Mouse (Mus musculus) neural tube, embryonic 11.5 days (tissue): Measurements from ENCODE around the gene Slc25a29. TPM values are rescaled to one million over a fixed set of nuclear protein-coding genes. Genes with fewer than 3 reads are reported as not detected.
"Not testable (repeated sequence)": the region's sequence is repeated elsewhere in the genome, so short reads cannot be mapped to it uniquely, and the experiment has no call there.

Source experiments
- ATAC-seq: fragments of 200-750 bp; cut with Nextera tagmentation; 2 replicates; pipeline ENCODE4 v1.8.0; 2017; ENCODE audit warnings: moderate number of reproducible peaks, mild to moderate bottlenecking, moderate TSS enrichment, moderate library complexity; ENCODE audit not compliant: insufficient read depth, low FRiP score, low TSS enrichment
- DNase-seq: peaks from one replicate; pipeline ENCODE4 v3.0.0-alpha.2; 2015; ENCODE audit warnings: low spot score
- H3K27ac ChIP-seq: fragments of 300-500 bp; sonication (generic); 2 replicates; pipeline ENCODE4 v1.5.1; 2014; ENCODE audit warnings: low read depth, mild to moderate bottlenecking, low read length
- H3K27me3 ChIP-seq: fragments of 300-500 bp; sonication (generic); 2 replicates; pipeline ENCODE4 v1.6.1; 2014; ENCODE audit warnings: mild to moderate bottlenecking, low read length, mixed read lengths; ENCODE audit not compliant: control insufficient read depth, insufficient read depth
- H3K36me3 ChIP-seq: fragments of 300-500 bp; sonication (generic); 2 replicates; pipeline ENCODE4 v1.6.1; 2014; ENCODE audit warnings: mild to moderate bottlenecking, low read length, moderate library complexity, mixed read lengths; ENCODE audit not compliant: control insufficient read depth, insufficient read depth
- H3K4me1 ChIP-seq: fragments of 300-500 bp; sonication (generic); 2 replicates; pipeline ENCODE4 v1.6.1; 2014; ENCODE audit warnings: low read length, mixed read lengths; ENCODE audit not compliant: control insufficient read depth, insufficient read depth
- H3K4me2 ChIP-seq: fragments of 300-500 bp; sonication (generic); 2 replicates; pipeline ENCODE4 v1.6.1; 2014; ENCODE audit warnings: low read depth, mild to moderate bottlenecking, moderate library complexity
- H3K4me3 ChIP-seq: fragments of 300-500 bp; sonication (generic); 2 replicates; pipeline ENCODE4 v1.5.1; 2014; ENCODE audit warnings: low read depth, low read length
- H3K9ac ChIP-seq: fragments of 300-500 bp; sonication (generic); 2 replicates; pipeline ENCODE4 v1.6.1; 2014; ENCODE audit warnings: mild to moderate bottlenecking, low read length
- H3K9me3 ChIP-seq: fragments of 300-500 bp; sonication (generic); 2 replicates; pipeline ENCODE4 v1.6.1; 2016; ENCODE audit warnings: low read length; ENCODE audit not compliant: control insufficient read depth
- WGBS: fragments of 180-500 bp; shearing (Covaris S2); extraction: QIAGEN DNeasy Blood & Tissue Kit; methylation state at CpG from one replicate; pipeline ENCODE4 v1.1.7; 2014; 5-methylcytosine and 5-hydroxymethylcytosine counted together
- polyA plus RNA-seq: library from polyadenylated mRNA; unstranded; fragments of >200 nt; fragmentation: Nextera tagmentation; extraction: Ambion mirVana; gene quantifications from 2 replicates; pipeline ENCODE4 v1.2.1, GENCODE M21; 2014

Slc25a29 gene
- polyA plus RNA-seq, 1 experiment from 2014 or later, result 12.9 TPM

DNA sequence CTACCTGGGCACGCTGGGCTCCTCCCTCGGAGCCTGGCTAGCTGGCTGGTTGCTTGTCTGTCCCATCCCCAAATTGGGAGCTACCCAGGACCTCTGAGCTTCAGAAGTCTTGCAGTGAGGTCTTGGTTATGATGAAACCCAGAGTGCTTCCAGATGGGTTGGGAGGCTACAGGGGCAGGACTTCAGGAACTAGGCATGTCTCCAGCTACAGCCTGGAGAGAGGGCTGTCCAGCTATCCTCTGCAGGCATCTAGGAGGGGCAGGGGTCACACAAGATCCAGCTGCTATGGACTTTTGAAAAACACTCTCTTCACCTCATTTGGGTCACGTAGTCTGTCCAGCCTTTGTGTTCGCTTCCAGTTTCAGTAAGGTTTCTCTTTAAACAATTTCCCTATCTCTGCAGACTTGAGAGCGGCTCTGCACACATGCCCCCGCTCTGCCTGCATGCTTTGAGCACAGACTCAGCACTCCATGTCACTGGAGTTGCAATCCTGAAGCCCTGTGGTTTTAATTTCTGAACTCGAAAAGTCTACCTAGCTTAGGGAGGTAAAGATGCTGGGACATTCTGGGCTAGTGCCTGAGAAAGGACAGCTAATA, 22.0 kb upstream of the Slc25a29 start:
- Histone ChIP-seq H3K27ac (no peak overlapping the region), H3K27me3 (no peaks in the 10 kb centered on the region), H3K9me3 (no peaks in the 10 kb centered on the region), H3K4me2 (no peak overlapping the region), H3K4me3 (no peak overlapping the region), H3K36me3 (peaks cover 7% of the 10 kb centered on the region), H3K4me1 (no peaks in the 10 kb centered on the region), H3K9ac (no peak overlapping the region)
- ATAC-seq (no peak), DNase-seq (no peak)
- 82% methylated on average over 7 of the region's 7 CpGs for WGBS

DNA sequence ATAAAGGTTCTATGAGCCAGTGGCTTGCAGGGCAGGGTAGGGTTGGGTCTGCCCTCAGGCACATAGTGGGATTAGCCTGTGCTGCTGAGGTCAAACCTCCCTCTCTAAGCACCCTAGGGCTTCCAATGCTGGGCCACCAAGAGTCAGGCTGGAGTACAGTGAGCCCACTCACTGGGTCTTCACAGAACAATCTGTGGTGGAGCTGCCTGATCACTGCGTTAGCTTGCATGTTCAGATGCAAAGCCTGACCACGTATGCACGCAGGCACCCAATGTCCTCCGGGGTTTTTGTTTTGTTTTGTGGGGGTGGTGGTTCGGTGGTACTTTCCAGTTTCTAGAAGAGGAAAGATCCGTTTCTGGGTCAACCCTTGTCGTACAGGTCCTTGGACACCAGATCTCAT, 21.4 kb upstream of the Slc25a29 start:
- Histone ChIP-seq H3K27ac (no peak overlapping the region), H3K36me3 (peaks cover 7% of the 10 kb centered on the region), H3K4me1 (no peaks in the 10 kb centered on the region), H3K9me3 (no peaks in the 10 kb centered on the region), H3K4me3 (no peak overlapping the region), H3K27me3 (no peaks in the 10 kb centered on the region), H3K9ac (no peak overlapping the region), H3K4me2 (no peak overlapping the region)
- DNase-seq (no peak), ATAC-seq (no peak)
- whole genome bisulfite sequencing, result 93% methylated on average over 7 of the region's 7 CpGs

DNA sequence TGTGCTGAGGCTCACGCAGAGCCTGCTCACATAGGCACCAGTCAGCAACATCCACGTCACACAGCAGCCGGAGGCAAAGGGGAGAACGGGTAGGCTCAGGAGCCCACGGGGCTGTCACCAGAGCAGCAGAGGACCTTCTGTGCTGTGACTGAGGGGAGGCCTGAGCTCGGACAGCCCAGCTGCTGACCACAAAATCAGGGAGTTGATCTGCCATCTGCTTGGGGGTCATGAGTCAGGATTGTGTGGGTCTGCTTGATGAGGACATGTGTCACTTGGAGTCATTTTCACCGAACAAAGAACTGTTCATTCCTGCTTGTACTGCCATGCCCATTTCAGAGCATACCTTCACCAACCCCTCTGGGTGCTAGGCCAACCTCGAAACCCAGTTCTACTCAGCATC, 20.5 kb upstream of the Slc25a29 start:
- ATAC-seq (no peak), DNase-seq (no peak)
- no peaks in the 10 kb centered on the region for H3K9me3 ChIP-seq
- 88% methylated on average over 8 of the region's 8 CpGs for WGBS
- no peak overlapping the region for H3K4me3 ChIP-seq
- no peak overlapping the region for H3K4me2 ChIP-seq
- H3K4me1 ChIP-seq, result no peaks in the 10 kb centered on the region
- no peak overlapping the region for H3K27ac ChIP-seq
- peaks cover 5% of the 10 kb centered on the region for H3K36me3 ChIP-seq
- no peak overlapping the region for H3K9ac ChIP-seq
- no peaks in the 10 kb centered on the region for H3K27me3 ChIP-seq

DNA sequence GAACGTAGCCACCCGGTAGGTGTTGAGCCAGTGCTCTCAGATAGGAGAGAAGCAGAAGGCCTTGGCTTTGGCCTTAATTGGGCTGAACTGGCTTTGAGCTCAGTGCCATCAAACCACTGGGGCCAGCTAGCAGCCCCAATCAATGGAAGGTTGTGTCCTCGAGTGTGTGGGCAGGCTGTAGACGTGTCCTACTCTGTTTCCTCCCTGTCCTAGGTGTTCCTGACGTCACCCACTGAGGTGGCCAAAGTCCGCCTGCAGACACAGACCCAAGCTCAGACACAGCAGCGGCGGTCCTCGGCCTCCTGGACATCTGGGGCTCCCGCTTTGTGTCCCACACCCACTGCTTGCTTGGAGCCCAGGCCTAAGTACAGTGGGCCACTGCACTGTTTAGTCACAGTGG, 19.4 kb upstream of the Slc25a29 start:
- H3K27me3 ChIP-seq, result no peaks in the 10 kb centered on the region
- 92% methylated on average over 10 of the region's 10 CpGs for WGBS
- H3K4me1 ChIP-seq, result peaks cover 5% of the 10 kb centered on the region; the same call in 1 of the 2 replicates
- no peaks in the 10 kb centered on the region for H3K36me3 ChIP-seq
- ATAC-seq (no peak), DNase-seq (no peak)
- H3K4me2 ChIP-seq, result no peak overlapping the region
- no peak overlapping the region for H3K27ac ChIP-seq
- H3K9me3 ChIP-seq, result no peaks in the 10 kb centered on the region
- H3K9ac ChIP-seq, result no peak overlapping the region
- H3K4me3 ChIP-seq, result no peak overlapping the region

DNA sequence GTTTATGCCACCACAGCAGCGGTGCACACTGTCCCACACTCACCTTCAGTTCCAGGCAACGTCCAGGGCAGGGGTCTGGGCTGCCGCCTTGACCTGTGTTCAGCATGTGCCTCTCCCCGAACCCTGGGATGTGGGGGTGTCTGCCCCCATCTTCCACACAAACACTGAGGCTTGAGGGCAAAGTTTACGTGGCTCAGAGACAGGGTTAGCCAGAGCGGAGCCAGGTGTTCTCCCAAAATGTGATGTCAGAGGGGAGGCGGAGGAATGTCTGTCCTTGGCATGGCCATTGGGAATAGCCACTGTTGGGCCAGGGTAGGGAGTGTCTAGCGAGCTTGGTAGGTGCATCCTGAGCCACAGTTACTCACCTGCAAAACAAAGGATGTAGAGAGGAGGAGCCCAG, 17.1 kb upstream of the Slc25a29 start:
- ATAC-seq (no peak), DNase-seq (no peak)
- Histone ChIP-seq H3K36me3 (no peaks in the 10 kb centered on the region), H3K9ac (no peak overlapping the region), H3K27me3 (no peaks in the 10 kb centered on the region), H3K4me2 (no peak overlapping the region), H3K9me3 (no peaks in the 10 kb centered on the region), H3K4me3 (no peak overlapping the region), H3K27ac (no peak overlapping the region), H3K4me1 (peaks cover 7% of the 10 kb centered on the region; the same call in 1 of the 2 replicates)
- 88% methylated on average over 7 of the region's 8 CpGs for WGBS

DNA sequence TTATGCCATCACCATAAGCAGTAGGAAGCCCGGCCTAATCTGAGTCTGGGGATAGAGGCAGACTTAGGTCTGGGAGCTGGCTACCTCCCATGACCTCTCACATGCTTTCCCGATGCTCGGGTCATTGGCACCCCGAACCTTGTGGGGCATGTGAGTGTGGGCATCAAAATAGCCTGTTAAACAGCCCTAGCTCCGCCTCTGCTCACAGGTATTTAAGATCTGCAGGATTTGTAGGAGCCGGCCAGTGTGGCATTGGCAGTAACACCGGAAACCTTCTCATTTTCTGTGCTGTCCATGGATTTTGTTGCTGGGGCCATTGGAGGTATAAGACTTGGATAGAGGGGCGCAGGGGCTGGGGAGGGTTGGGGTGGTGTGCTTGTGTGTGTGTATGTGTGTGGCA, 15.2 kb upstream of the Slc25a29 start:
- Histone ChIP-seq H3K9me3 (no peaks in the 10 kb centered on the region), H3K36me3 (no peaks in the 10 kb centered on the region), H3K4me1 (peaks cover 7% of the 10 kb centered on the region; the same call in 1 of the 2 replicates), H3K9ac (no peak overlapping the region), H3K27me3 (no peaks in the 10 kb centered on the region), H3K4me2 (no peak overlapping the region), H3K27ac (no peak overlapping the region), H3K4me3 (no peak overlapping the region)
- WGBS, result 92% methylated on average over 8 of the region's 8 CpGs
- no peak for DNase-seq
- no peak for ATAC-seq

DNA sequence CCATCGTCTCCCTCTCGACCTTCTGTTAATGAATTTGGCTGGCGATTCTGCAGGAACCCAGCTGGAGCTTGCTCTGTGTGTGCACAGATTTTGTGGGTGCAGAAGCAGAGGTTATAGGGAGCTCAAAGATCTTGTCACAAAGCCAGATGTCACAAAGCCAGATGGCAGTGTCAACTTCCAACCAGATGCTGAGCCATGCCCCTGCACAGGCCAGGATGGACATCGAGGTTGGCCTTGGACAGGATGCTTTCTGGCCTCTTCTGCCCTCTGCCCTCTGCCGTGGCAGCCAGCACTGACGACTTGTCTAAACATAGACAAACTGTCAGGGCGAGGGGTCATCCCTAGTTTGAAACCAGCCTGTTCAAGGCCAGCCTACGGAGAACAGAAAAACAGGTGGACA, 14.4 kb upstream of the Slc25a29 start:
- H3K9me3 ChIP-seq, result no peaks in the 10 kb centered on the region
- no peak overlapping the region for H3K4me2 ChIP-seq
- no peak overlapping the region for H3K4me3 ChIP-seq
- DNase-seq (no peak), ATAC-seq (no peak)
- WGBS, result 57% methylated on average over 8 of the region's 8 CpGs
- no peak overlapping the region for H3K9ac ChIP-seq
- H3K27me3 ChIP-seq, result no peaks in the 10 kb centered on the region
- no peaks in the 10 kb centered on the region for H3K36me3 ChIP-seq
- H3K4me1 ChIP-seq, result peaks cover 7% of the 10 kb centered on the region; the same call in 1 of the 2 replicates
- no peak overlapping the region for H3K27ac ChIP-seq

DNA sequence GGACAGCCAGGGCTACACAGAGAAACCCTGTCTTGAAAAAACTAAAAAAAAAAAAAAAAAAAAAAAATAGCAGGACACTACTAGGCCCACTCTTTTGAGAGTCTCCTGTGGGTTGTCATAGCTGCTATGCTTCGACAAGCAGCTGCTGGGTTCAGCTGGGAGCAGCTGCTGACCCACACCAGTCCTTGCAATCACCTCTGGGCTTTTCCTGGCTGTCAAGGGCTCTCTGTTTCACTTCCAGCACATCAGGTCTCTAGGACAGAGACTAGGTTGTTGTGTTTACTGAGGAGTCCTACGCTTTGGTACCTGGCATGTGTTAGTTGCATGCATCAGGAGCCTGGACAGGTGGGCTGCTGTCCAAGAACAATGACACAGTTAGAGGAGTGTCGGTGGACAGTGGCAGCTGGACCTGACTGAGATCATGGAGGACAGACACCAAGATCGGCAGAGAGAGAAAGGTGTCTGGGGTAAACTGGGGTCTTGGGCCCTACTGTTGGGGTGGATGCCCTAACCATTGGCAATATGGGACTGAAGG, 13.9 kb upstream of the Slc25a29 start:
- no peak overlapping the region for H3K27ac ChIP-seq
- no peak overlapping the region for H3K4me3 ChIP-seq
- no peaks in the 10 kb centered on the region for H3K27me3 ChIP-seq
- peaks cover 2% of the 10 kb centered on the region; the same call in 1 of the 2 replicates for H3K36me3 ChIP-seq
- WGBS, result 80% methylated on average over 4 of the region's 4 CpGs
- H3K9me3 ChIP-seq, result no peaks in the 10 kb centered on the region
- H3K9ac ChIP-seq, result no peak overlapping the region
- no peak for DNase-seq
- no peak overlapping the region for H3K4me2 ChIP-seq
- ATAC-seq, result no peak
- H3K4me1 ChIP-seq, result peaks cover 7% of the 10 kb centered on the region; the same call in 1 of the 2 replicates

DNA sequence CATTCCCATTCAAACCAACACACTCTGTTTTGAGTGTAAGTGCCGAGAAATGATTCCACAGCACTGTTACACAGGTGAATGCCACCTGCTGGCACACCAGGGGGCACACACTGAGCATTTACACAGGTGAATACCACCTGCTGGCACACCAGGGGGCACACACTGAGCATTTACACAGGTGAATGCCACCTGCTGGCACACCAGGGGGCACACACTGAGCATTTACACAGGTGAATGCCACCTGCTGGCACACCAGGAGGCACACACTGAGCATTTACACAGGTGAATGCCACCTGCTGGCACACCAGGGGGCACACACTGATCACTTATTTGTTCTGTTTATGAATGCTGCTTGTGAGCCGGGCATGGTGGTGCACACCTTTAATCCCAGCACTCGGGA, 12.3 kb upstream of the Slc25a29 start:
- not testable (repeated sequence) for H3K27me3 ChIP-seq, H3K9ac ChIP-seq, H3K9me3 ChIP-seq, H3K27ac ChIP-seq, ATAC-seq, H3K36me3 ChIP-seq, DNase-seq, H3K4me3 ChIP-seq, H3K4me1 ChIP-seq, H3K4me2 ChIP-seq
- WGBS, result 91% methylated on average over 3 of the region's 3 CpGs
